Comparison of ENCODE assay signal across 10 mouse cellular contexts in genomic region chr8:117701859-117702258, GRCm38 (mm10). TPM values are rescaled to one million over a fixed set of nuclear protein-coding genes. Genes with fewer than 3 reads are reported as not detected.
DNase-seq lines count a peak whose midpoint lies in the region; ATAC-seq and TF ChIP-seq lines count a peak whose summit lies in the region.
"Had no signal": no experiment of that assay in that cellular context is flagged by ENCODE, and none has a peak within 500 bp of the region (broad histone marks: within the 10 kb centered on the region; RNA-seq: fewer than 3 reads in every experiment).

TSS of gene Hsd17b2 (plus strand) at chr8:117701904.

- no peak within 1 kb of the TSS for H3K27ac ChIP-seq in kidney, embryonic 15.5 days
- H3K27ac ChIP-seq in forebrain, embryonic 15.5 days (replicated peaks), result no peak within 1 kb of the TSS
- H3K27ac ChIP-seq: lung, embryonic 15.5 days had no signal

- 46% methylated on average over 13 of the region's 13 CpGs for WGBS in kidney, embryonic 15.5 days
- 41% methylated on average over 13 of the region's 13 CpGs for WGBS in forebrain, embryonic 15.5 days

- H3K9me3 ChIP-seq in G1E (replicated peaks), result peaks cover 80% of the 10 kb centered on the region
- H3K9me3 ChIP-seq in kidney, embryonic 15.5 days (replicated peaks), result no peaks in the 10 kb centered on the region
- H3K9me3 ChIP-seq in forebrain, embryonic 15.5 days, result no peaks in the 10 kb centered on the region
- H3K9me3 ChIP-seq: lung, embryonic 15.5 days had no signal

- no peak for TF ChIP-seq CTCF in G1E (IDR thresholded peaks at IDR 0.05; ENCODE audit: low read depth, low read length)

- no peak within 1 kb of the TSS for H3K4me2 ChIP-seq in kidney, embryonic 15.5 days
- no peak within 1 kb of the TSS for H3K4me2 ChIP-seq in forebrain, embryonic 15.5 days (replicated peaks)
- H3K4me2 ChIP-seq: lung, embryonic 15.5 days had no signal

- no peak within 1 kb of the TSS for H3K9ac ChIP-seq in kidney, embryonic 15.5 days
- no peak within 1 kb of the TSS for H3K9ac ChIP-seq in forebrain, embryonic 15.5 days (replicated peaks)
- H3K9ac ChIP-seq: lung, embryonic 15.5 days had no signal

- H3K4me3 ChIP-seq in G1E (ENCODE audit: low read depth, low read length), result peak within 1 kb of the TSS; percentile 23; the same call in 1 of the 2 replicates
- H3K4me3 ChIP-seq in kidney, embryonic 15.5 days (replicated peaks), result no peak within 1 kb of the TSS
- no peak within 1 kb of the TSS for H3K4me3 ChIP-seq in forebrain, embryonic 15.5 days
- H3K4me3 ChIP-seq: lung, embryonic 15.5 days had no signal

- ATAC-seq in G1E (ENCODE audit: extremely low read depth, insufficient number of reproducible peaks, low FRiP score, poor library complexity, severe bottlenecking), result no peak
- peak; percentile 65 for ATAC-seq in kidney, embryonic 15.5 days (replicated peaks; ENCODE audit: low FRiP score)
- peak; percentile 72 for ATAC-seq in megakaryocyte progenitor cell, adult 5-6 weeks (replicated peaks; ENCODE audit: poor library complexity)
- ATAC-seq in forebrain, embryonic 15.5 days (replicated peaks), result no peak

- peak; percentile 92 for DNase-seq in A20 (ENCODE audit: low read depth, low spot score)
- DNase-seq in G1E (ENCODE audit: low spot score), result no peak
- no peak for DNase-seq in cerebellum, postnatal 14 days
- DNase-seq in cerebellum, adult 18-20 months, result no peak
- no peak for DNase-seq in frontal cortex, adult 2 months (ENCODE audit: extremely low spot score in 1 of 2, low spot score in 1 of 2)

- H3K27me3 ChIP-seq in G1E (ENCODE audit: insufficient read depth, low read length), result no peaks in the 10 kb centered on the region
- H3K27me3 ChIP-seq in kidney, embryonic 15.5 days, result no peaks in the 10 kb centered on the region
- H3K27me3 ChIP-seq in forebrain, embryonic 15.5 days, result no peaks in the 10 kb centered on the region
- H3K27me3 ChIP-seq: lung, embryonic 15.5 days had no signal

- H3K4me1 ChIP-seq in G1E (ENCODE audit: insufficient read depth, low read depth, low read length), result no peaks in the 10 kb centered on the region
- peaks cover 6% of the 10 kb centered on the region for H3K4me1 ChIP-seq in kidney, embryonic 15.5 days
- peaks cover 13% of the 10 kb centered on the region; the same call in 1 of the 2 replicates for H3K4me1 ChIP-seq in forebrain, embryonic 15.5 days
- H3K4me1 ChIP-seq: lung, embryonic 15.5 days had no signal

- no peaks in the 10 kb centered on the region for H3K36me3 ChIP-seq in G1E (replicated peaks)
- H3K36me3 ChIP-seq in kidney, embryonic 15.5 days, result no peaks in the 10 kb centered on the region
- H3K36me3 ChIP-seq in forebrain, embryonic 15.5 days, result no peaks in the 10 kb centered on the region
- H3K36me3 ChIP-seq: lung, embryonic 15.5 days had no signal

RNA-seq across cellular contexts. Expression of gene Hsd17b2, which starts in this region (rescaled TPM):
- total RNA-seq in G1E (2014; fragmentation: Nextera tagmentation), result not detected in 2 replicates
- total RNA-seq in G1E (2017), result 0.22 TPM in 1 of 2 replicates, not detected in the other
- polyA plus RNA-seq in G1E (2012), result not detected in 2 replicates
- 2.2 and 2.6 TPM in 2 replicates for polyA plus RNA-seq in kidney, embryonic 15.5 days (2015; fragmentation: Nextera tagmentation; extraction: Ambion mirVana)
- not detected in 2 replicates for total RNA-seq in megakaryocyte progenitor cell, adult 5-6 weeks (2015)
- not detected in 2 replicates for total RNA-seq in megakaryocyte progenitor cell, adult 5-6 weeks (2017)
- not detected in 2 replicates for polyA plus RNA-seq in forebrain, embryonic 15.5 days (2015; fragmentation: Nextera tagmentation; extraction: Ambion mirVana)
- 0.16 and 0.19 TPM in 2 replicates for polyA plus RNA-seq in frontal cortex, adult 2 months (2012; rRNA removed)
- polyA plus RNA-seq: heart, embryonic 14.5 days had no signal

Comparison
In these comparisons a context has a peak if more than half of its experiments do, and no peak if none do; other contexts are left out.
1. Peak in ATAC-seq in megakaryocyte progenitor cell, adult 5-6 weeks; RNA of the gene not detected or under 1 TPM.